Mouse (Mus musculus) spleen, adult 12 weeks (tissue): ENCODE results near the gene Atpaf1.

Source experiments
- DNase-seq: peaks from one replicate; pipeline ENCODE4 v3.0.0; 2022; ENCODE audit warnings: low spot score

Gene Atpaf1

GRCm38 (mm10) chr4:115848990-115849677 is 64.5 kb downstream of the Atpaf1 start:
- peak; percentile 59 for DNase-seq

DNA sequence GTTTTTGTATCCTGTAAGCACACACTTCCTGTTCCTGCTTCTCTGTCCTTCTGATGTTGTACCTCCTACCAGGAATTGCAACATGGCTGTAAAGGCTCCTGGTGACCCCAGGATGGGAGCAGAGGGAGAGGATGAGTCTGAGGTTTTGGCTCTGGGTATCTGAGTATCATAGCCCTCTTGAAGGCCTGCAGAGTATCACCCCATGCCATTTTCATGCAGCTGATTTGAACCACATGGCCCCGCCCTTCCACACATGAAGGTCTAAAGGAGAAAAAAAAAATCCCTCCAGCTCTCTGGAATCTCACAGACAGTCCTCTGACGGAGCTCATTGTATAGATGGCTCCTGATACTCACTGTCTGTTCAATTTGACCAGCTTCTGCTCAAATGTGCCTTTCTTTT is 65.5 kb downstream of the Atpaf1 start:
- DNase-seq, result no peak

- DNase-seq, result no peak
Observed at GRCm38 (mm10) chr4:115850631-115851030, 66.0 kb downstream of the Atpaf1 start.

GRCm38 (mm10) chr4:115851569-115851968 is 67.0 kb downstream of the Atpaf1 start:
- DNase-seq, result no peak

DNA sequence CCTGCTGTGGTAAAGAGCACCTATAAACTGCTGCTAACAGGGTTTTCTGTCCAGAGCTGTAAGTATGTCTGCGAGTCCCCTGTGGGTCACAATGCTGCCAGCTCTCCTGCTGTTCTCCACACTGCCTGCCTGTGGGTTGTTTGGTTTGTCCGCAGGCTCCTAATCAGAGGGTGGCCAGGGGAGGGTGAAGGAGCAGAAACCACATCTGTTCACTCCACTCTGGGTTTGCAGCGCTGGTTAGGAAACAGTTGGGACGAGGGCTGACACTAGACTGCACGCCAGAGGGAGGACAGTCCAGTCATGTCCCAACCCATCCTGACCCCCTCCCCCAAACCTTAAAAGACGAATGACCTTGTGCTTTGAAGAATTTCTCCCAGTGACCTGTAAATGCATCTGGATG is 70.5 kb downstream of the Atpaf1 start:
- no peak for DNase-seq

GRCm38 (mm10) chr4:115855609-115856008 is 71.0 kb downstream of the Atpaf1 start:
- DNase-seq, result no peak

- DNase-seq, result peak; percentile 12
Observed at GRCm38 (mm10) chr4:115856282-115856681, 71.7 kb downstream of the Atpaf1 start.

GRCm38 (mm10) chr4:115857293-115857883 is 72.8 kb downstream of the Atpaf1 start:
- no peak for DNase-seq

GRCm38 (mm10) chr4:115863352-115863751 is 78.7 kb downstream of the Atpaf1 start:
- DNase-seq, result no peak

DNA sequence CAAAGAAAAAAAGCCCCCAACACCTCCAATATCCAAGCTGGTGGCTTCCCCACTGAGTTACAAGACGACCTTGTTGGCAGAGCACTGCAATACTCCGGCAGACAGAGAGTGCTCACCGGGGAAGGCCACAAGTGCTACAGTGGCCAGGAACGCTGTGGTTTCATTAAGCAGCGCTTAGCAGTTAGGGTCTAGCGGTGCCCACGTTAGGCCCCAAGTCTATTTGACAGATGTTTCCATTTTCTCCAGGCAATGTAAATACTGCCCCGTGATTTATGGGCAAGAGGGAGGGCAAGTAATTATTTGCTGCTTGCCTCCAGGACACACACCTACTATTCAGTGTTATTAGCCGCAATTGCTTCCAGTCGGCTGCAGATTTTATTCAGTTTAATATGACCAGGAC is 79.3 kb downstream of the Atpaf1 start:
- no peak for DNase-seq
